In the genomic region with DNA sequence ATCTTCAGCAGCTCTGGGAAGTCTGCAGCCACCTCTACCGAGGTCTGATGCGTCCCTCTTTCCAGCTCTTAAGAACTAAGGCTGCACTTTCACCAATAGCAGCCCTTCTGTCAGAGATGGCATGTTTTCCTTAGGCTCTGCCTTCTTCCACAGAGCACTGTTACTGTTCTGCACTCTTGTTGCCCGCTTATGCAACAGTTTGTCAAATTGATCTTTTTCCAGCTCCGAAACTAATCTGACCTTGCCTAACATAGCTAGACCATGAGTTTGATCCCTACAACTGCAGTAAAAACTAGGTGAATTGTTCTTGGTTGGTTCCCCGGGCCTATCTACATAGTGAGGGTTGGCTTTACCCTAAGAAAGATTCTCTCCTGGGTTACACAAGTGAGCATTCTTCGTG, we compare ENCODE assay signal across 27 mouse cellular contexts. TPM values are rescaled to one million over a fixed set of nuclear protein-coding genes. Genes with fewer than 3 reads are reported as not detected.
"Had no signal": no experiment of that assay in that cellular context is flagged by ENCODE, and none has a peak within 500 bp of the region (broad histone marks: within the 10 kb centered on the region; RNA-seq: fewer than 3 reads in every experiment).

No protein-coding gene starts in this region.

- H3K27ac ChIP-seq: embryonic facial prominence, embryonic 10.5 days; embryonic facial prominence, embryonic 12.5 days; embryonic facial prominence, embryonic 13.5 days; embryonic facial prominence, embryonic 15.5 days; forebrain, embryonic 10.5 days; forebrain, embryonic 12.5 days; forebrain, embryonic 13.5 days; forebrain, embryonic 15.5 days; gastrocnemius, adult 2 months had no signal

- H3K9me3 ChIP-seq: embryonic facial prominence, embryonic 10.5 days; embryonic facial prominence, embryonic 12.5 days; embryonic facial prominence, embryonic 13.5 days; embryonic facial prominence, embryonic 15.5 days; forebrain, embryonic 10.5 days; forebrain, embryonic 12.5 days; forebrain, embryonic 13.5 days; forebrain, embryonic 15.5 days had no signal

- H3K4me2 ChIP-seq: embryonic facial prominence, embryonic 12.5 days; embryonic facial prominence, embryonic 13.5 days; embryonic facial prominence, embryonic 15.5 days; forebrain, embryonic 12.5 days; forebrain, embryonic 13.5 days; forebrain, embryonic 15.5 days had no signal

- H3K27me3 ChIP-seq: forebrain, embryonic 15.5 days had no signal

- H3K4me3 ChIP-seq: embryonic facial prominence, embryonic 10.5 days; embryonic facial prominence, embryonic 12.5 days; embryonic facial prominence, embryonic 13.5 days; embryonic facial prominence, embryonic 15.5 days; erythroblast, embryonic 14.5 days; forebrain, embryonic 10.5 days; forebrain, embryonic 12.5 days; forebrain, embryonic 13.5 days; forebrain, embryonic 15.5 days; gastrocnemius, adult 2 months had no signal

- H3K9ac ChIP-seq: embryonic facial prominence, embryonic 12.5 days; embryonic facial prominence, embryonic 13.5 days; embryonic facial prominence, embryonic 15.5 days; forebrain, embryonic 12.5 days; forebrain, embryonic 13.5 days; forebrain, embryonic 15.5 days; forebrain, postnatal 0 days had no signal

- H3K36me3 ChIP-seq: embryonic facial prominence, embryonic 10.5 days; embryonic facial prominence, embryonic 12.5 days; embryonic facial prominence, embryonic 13.5 days; embryonic facial prominence, embryonic 15.5 days; forebrain, embryonic 10.5 days; forebrain, embryonic 12.5 days; forebrain, embryonic 15.5 days had no signal

- DNase-seq: cerebellum, adult 2 months; cerebellum, adult 8-10 months; cerebellum, adult 9-10 months; cerebellum, adult 9-11 months; cerebellum, postnatal 25 days; cerebellum, postnatal 36 days; embryo, embryonic 11 days; forebrain, postnatal 0 days; gastrocnemius, adult 2 months; gastrocnemius, postnatal 10 days; gastrocnemius, postnatal 14 days; gastrocnemius, postnatal 25 days; gastrocnemius, postnatal 36 days; heart, adult 18-20 months had no signal

- H3K4me1 ChIP-seq: embryonic facial prominence, embryonic 12.5 days had no signal

- ATAC-seq: forebrain, embryonic 13.5 days; forebrain, embryonic 14.5 days; forebrain, embryonic 15.5 days; forebrain, embryonic 16.5 days; forebrain, postnatal 0 days had no signal

RNA-seq across cellular contexts. Expression of a gene that starts 3.3 kb away (rescaled TPM):
- total RNA-seq: common myeloid progenitor, adult 5-6 weeks; granulocyte monocyte progenitor cell, adult 5-6 weeks had no signal
- polyA plus RNA-seq: erythroblast, embryonic 14.5 days had no signal
